Mouse (Mus musculus) intestine, embryonic 14.5 days (tissue): ENCODE results near the gene Celf2. TPM values are rescaled to one million over a fixed set of nuclear protein-coding genes. Genes with fewer than 3 reads are reported as not detected.

Source experiments
- ATAC-seq: fragments of 200-750 bp; cut with Nextera tagmentation; replicated peaks from 2 replicates; pipeline ENCODE4 v1.8.0; 2017; ENCODE audit warnings: low read depth, moderate number of reproducible peaks, moderate TSS enrichment, moderate library complexity; ENCODE audit not compliant: low FRiP score, low TSS enrichment
- DNase-seq: peaks from one replicate; pipeline ENCODE4 v3.0.0-alpha.2; 2018; ENCODE audit warnings: low spot score
- H3K27ac ChIP-seq: fragments of 300-500 bp; sonication (generic); 2 replicates; pipeline ENCODE4 v1.5.1; 2014; ENCODE audit warnings: low read depth, mild to moderate bottlenecking, control low read depth
- H3K27me3 ChIP-seq: fragments of 300-500 bp; sonication (generic); replicated peaks from 2 replicates; pipeline ENCODE4 v1.6.1; 2014; ENCODE audit warnings: low read length, control low read depth; ENCODE audit not compliant: control insufficient read depth, insufficient read depth
- H3K36me3 ChIP-seq: fragments of 300-500 bp; sonication (generic); 2 replicates; pipeline ENCODE4 v1.6.1; 2014; ENCODE audit warnings: low read length, control low read depth; ENCODE audit not compliant: control insufficient read depth, insufficient read depth
- H3K4me1 ChIP-seq: fragments of 300-500 bp; sonication (generic); replicated peaks from 2 replicates; pipeline ENCODE4 v1.6.1; 2014; ENCODE audit warnings: low read length, control low read depth, mixed read lengths; ENCODE audit not compliant: control insufficient read depth, insufficient read depth
- H3K4me2 ChIP-seq: fragments of 300-500 bp; sonication (generic); 2 replicates; pipeline ENCODE4 v1.6.1; 2014; ENCODE audit warnings: low read length
- H3K4me3 ChIP-seq: fragments of 300-500 bp; sonication (generic); 2 replicates; pipeline ENCODE4 v1.5.1; 2014; ENCODE audit warnings: low read depth, low read length, control low read depth, mixed read lengths
- H3K9ac ChIP-seq: fragments of 300-500 bp; sonication (generic); 2 replicates; pipeline ENCODE4 v1.6.1; 2014; ENCODE audit warnings: mild to moderate bottlenecking, low read length
- H3K9me3 ChIP-seq: fragments of 300-500 bp; sonication (generic); 2 replicates; pipeline ENCODE4 v1.6.1; 2016; ENCODE audit warnings: low read length, control low read depth; ENCODE audit not compliant: control insufficient read depth
- WGBS: fragments of 180-500 bp; shearing (Covaris S2); extraction: QIAGEN DNeasy Blood & Tissue Kit; methylation state at CpG from one replicate; pipeline ENCODE4 v1.1.7; 2014; 5-methylcytosine and 5-hydroxymethylcytosine counted together
- polyA plus RNA-seq: library from polyadenylated mRNA; unstranded; fragments of >200 nt; fragmentation: Nextera tagmentation; extraction: Ambion mirVana; gene quantifications from 2 replicates; pipeline ENCODE4 v1.2.1, GENCODE M21; 2014

The Celf2 gene
- polyA plus RNA-seq, 1 experiment from 2014 or later, result 53.5 TPM

GRCm38 (mm10) chr2:6969228-6969627, 540.1 kb downstream of the Celf2 start:
- no peak for DNase-seq
- 86% methylated on average over 6 of the region's 6 CpGs for WGBS
- Histone ChIP-seq H3K4me2 (no peak overlapping the region), H3K36me3 (no peaks in the 10 kb centered on the region), H3K4me1 (no peaks in the 10 kb centered on the region), H3K9me3 (no peaks in the 10 kb centered on the region), H3K27ac (no peak overlapping the region), H3K27me3 (no peaks in the 10 kb centered on the region), H3K4me3 (no peak overlapping the region), H3K9ac (no peak overlapping the region)
- no peak for ATAC-seq

DNA sequence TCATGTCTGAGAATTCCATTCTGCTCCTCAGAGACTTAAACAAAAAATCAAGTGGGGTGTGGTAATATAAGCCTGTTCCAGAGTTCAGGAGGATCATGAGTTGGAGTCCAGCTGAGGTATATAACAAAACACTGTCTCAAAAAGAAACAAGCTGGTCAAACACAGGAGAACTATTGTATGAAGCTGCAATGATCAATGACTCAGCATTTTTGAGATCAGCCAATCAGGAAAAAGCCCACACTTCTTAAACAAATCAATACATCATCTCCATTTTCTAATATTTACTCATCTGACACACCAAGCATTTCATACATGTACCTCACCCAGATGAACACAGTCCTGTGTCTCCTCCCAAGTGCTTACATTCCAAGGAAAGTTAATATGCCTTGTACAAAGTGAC, 544.1 kb downstream of the Celf2 start:
- no peak for ATAC-seq
- Histone ChIP-seq H3K4me1 (no peaks in the 10 kb centered on the region), H3K27me3 (no peaks in the 10 kb centered on the region), H3K9me3 (no peaks in the 10 kb centered on the region), H3K9ac (no peak overlapping the region), H3K36me3 (no peaks in the 10 kb centered on the region), H3K27ac (no peak overlapping the region), H3K4me3 (no peak overlapping the region), H3K4me2 (no peak overlapping the region)
- DNase-seq, result no peak

DNA sequence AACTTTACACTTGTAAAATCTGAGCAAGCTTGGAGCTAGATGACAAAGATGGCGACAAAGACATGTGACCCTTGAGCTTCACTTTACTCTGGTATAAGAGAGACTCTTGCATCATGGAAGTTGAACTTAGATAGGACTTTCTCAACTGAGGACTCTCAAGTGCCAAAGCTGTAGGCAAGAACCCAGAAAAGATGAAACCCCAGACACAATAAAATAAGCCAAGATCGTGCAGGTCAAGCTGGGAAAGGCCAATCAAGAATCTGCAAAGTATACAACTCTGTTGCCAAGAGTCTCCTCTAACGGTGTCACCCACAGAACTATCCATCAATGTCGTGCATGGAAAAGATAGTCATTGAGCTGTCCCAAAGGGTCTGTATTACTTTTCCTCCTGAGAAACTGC, 558.7 kb downstream of the Celf2 start:
- ATAC-seq (no peak), DNase-seq (no peak)
- H3K9ac ChIP-seq, result no peak overlapping the region
- no peak overlapping the region for H3K4me2 ChIP-seq
- 76% methylated on average over 4 of the region's 4 CpGs for WGBS
- H3K36me3 ChIP-seq, result no peaks in the 10 kb centered on the region
- H3K4me3 ChIP-seq, result no peak overlapping the region
- no peak overlapping the region for H3K27ac ChIP-seq
- H3K27me3 ChIP-seq, result no peaks in the 10 kb centered on the region
- no peaks in the 10 kb centered on the region for H3K9me3 ChIP-seq
- H3K4me1 ChIP-seq, result no peaks in the 10 kb centered on the region

DNA sequence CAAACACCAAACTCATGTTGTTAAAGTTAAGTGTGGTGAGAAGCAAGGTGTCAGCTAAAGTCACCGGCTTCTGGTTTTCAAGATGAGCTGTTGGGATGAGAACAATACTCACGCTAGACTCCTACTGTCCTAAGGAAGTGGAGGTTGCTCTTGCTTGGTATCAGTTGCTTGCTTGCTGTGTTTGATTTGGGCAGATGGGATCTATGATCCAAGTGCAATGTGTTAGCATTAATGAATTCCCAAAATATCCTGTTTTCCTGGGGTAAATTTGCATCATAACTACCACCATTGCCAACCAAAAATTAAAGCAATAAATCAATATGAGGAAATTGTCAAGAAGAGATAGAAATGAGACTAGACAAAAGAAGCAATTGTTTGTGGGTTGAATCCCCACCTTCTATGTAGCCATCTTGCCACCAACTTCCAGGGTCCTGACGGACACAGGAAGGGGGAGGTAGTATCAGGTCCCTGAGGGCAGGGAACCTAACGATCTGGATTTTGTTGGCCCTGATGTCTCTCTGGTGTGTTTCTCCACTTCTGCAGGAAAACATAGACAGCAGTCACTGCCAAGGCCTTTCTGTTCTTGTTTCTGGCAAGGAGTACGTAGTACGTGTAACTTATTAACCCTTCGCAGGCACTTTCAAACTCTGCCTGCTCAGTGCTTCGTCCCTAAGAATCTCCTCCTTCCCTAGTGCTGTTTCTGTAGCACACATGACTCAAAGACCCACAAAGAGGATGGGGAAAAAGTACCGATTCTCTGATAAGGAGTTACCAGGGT, 563.5 kb downstream of the Celf2 start:
- Histone ChIP-seq H3K4me2 (no peak overlapping the region), H3K9me3 (no peaks in the 10 kb centered on the region), H3K27ac (no peak overlapping the region), H3K27me3 (no peaks in the 10 kb centered on the region), H3K9ac (no peak overlapping the region), H3K4me3 (no peak overlapping the region), H3K4me1 (no peaks in the 10 kb centered on the region), H3K36me3 (no peaks in the 10 kb centered on the region)
- DNase-seq (no peak), ATAC-seq (no peak)
- 80% methylated on average over 9 of the region's 9 CpGs for WGBS

- no peak overlapping the region for H3K9ac ChIP-seq
- no peaks in the 10 kb centered on the region for H3K4me1 ChIP-seq
- H3K36me3 ChIP-seq, result no peaks in the 10 kb centered on the region
- 83% methylated on average over 8 of the region's 8 CpGs for WGBS
- no peak overlapping the region for H3K4me2 ChIP-seq
- ATAC-seq (no peak), DNase-seq (no peak)
- no peaks in the 10 kb centered on the region for H3K9me3 ChIP-seq
- no peak overlapping the region for H3K4me3 ChIP-seq
- no peaks in the 10 kb centered on the region for H3K27me3 ChIP-seq
- no peak overlapping the region for H3K27ac ChIP-seq
Observed at GRCm38 (mm10) chr2:6943651-6944050, 565.7 kb downstream of the Celf2 start.

DNA sequence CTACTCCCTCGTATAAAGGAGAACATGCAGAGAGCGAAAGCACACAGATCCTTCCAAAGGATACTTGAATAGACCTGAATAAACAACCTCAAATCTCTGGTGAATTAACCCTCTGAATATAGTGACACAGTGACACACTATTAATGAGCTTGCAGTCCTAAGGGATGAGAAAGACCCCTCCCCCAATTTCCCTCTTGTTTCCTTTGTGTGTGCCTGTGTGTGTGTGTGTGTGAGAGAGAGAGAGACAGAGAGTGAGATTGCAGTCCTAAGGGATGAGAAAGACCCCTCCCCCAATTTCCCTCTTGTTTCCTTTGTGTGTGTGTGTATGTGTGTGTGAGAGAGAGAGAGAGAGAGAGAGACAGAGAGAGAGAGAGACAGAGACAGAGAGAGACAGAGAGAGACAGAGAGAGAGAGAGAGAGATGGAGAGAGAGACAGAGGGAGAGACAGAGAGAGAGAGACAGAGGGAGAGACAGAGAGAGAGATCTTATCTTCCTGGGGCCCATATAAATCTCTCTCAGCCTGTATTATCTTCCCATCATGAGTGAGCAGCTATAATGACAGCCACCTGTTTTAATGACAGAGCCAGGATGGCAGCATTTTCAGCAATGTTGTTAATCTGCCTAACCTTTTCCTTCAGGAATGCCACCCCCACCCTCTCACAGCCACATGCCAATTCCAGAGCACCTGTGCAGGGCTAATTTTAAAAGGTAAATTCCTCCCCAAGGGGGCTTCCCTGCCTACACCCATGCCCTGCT, 566.5 kb downstream of the Celf2 start:
- H3K9ac ChIP-seq, result no peak overlapping the region
- WGBS, result 63% methylated on average over 2 of the region's 2 CpGs
- H3K4me2 ChIP-seq, result no peak overlapping the region
- H3K27me3 ChIP-seq, result no peaks in the 10 kb centered on the region
- H3K36me3 ChIP-seq, result no peaks in the 10 kb centered on the region
- H3K4me3 ChIP-seq, result no peak overlapping the region
- H3K4me1 ChIP-seq, result no peaks in the 10 kb centered on the region
- no peaks in the 10 kb centered on the region for H3K9me3 ChIP-seq
- no peak for ATAC-seq
- no peak for DNase-seq
- no peak overlapping the region for H3K27ac ChIP-seq

DNA sequence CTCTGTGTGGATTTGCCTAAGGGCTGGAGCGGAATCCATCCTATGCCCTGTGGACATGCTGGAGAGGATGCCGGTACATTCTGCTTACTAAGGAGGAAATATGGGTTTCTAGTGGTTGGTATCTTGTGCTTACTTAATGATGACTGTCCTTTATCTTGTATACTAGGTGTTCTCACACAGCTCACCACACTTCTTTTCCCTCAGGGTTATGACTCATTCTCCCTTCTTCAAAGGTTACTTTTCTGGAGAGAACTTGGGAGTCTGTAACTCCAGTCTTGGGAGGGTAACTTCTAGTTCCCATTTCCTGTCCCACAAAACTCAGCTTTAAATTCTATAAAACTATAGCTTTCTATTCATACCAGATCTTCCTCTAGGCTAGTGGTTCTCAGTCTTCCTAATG, 570.2 kb downstream of the Celf2 start:
- ATAC-seq (no peak), DNase-seq (no peak)
- Histone ChIP-seq H3K27me3 (no peaks in the 10 kb centered on the region), H3K27ac (no peak overlapping the region), H3K9ac (no peak overlapping the region), H3K9me3 (no peaks in the 10 kb centered on the region), H3K4me3 (no peak overlapping the region), H3K36me3 (no peaks in the 10 kb centered on the region), H3K4me1 (no peaks in the 10 kb centered on the region), H3K4me2 (no peak overlapping the region)
- 96% methylated on average over 2 of the region's 2 CpGs for WGBS

- Histone ChIP-seq H3K4me2 (no peak overlapping the region), H3K36me3 (no peaks in the 10 kb centered on the region), H3K4me1 (no peaks in the 10 kb centered on the region), H3K9ac (no peak overlapping the region), H3K27me3 (no peaks in the 10 kb centered on the region), H3K4me3 (no peak overlapping the region), H3K27ac (no peak overlapping the region), H3K9me3 (no peaks in the 10 kb centered on the region)
- no peak for DNase-seq
- WGBS, result 46% methylated on average over 12 of the region's 12 CpGs
- ATAC-seq, result no peak
Observed at GRCm38 (mm10) chr2:6933130-6933529, 576.2 kb downstream of the Celf2 start.
